In the genomic region with DNA sequence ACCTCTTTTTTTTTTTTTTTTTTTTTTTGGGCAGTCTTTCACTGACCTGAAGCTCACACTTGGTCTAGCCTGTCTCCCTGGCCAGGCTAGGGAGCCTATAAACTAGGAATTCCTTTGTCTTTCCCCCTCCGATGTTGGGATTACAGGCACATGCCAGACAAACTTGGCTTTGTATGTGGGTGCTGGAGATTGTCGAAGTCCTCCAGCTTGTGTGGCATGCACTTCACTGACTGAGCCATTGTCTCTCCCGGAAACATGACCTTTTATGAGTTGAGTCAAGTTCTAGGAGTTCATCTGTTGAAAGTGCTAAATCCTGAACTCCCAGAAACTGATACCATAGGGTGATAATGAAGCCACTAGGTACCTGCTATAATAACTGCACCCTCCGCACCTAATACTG, we compare ENCODE assay signal across 27 mouse cellular contexts. TPM values are rescaled to one million over a fixed set of nuclear protein-coding genes. Genes with fewer than 3 reads are reported as not detected.
"Had no signal": no experiment of that assay in that cellular context is flagged by ENCODE, and none has a peak within 500 bp of the region (broad histone marks: within the 10 kb centered on the region; RNA-seq: fewer than 3 reads in every experiment).

No protein-coding gene starts in this region.

- H3K9ac ChIP-seq: embryonic facial prominence, embryonic 12.5 days; embryonic facial prominence, embryonic 13.5 days; embryonic facial prominence, embryonic 15.5 days; forebrain, embryonic 12.5 days; forebrain, embryonic 13.5 days; forebrain, embryonic 15.5 days; forebrain, postnatal 0 days had no signal

- H3K27ac ChIP-seq: embryonic facial prominence, embryonic 10.5 days; embryonic facial prominence, embryonic 12.5 days; embryonic facial prominence, embryonic 13.5 days; embryonic facial prominence, embryonic 15.5 days; forebrain, embryonic 10.5 days; forebrain, embryonic 12.5 days; forebrain, embryonic 13.5 days; forebrain, embryonic 15.5 days; gastrocnemius, adult 2 months; heart, adult 2 months had no signal

- H3K4me2 ChIP-seq: embryonic facial prominence, embryonic 12.5 days; embryonic facial prominence, embryonic 13.5 days; embryonic facial prominence, embryonic 15.5 days; forebrain, embryonic 12.5 days; forebrain, embryonic 13.5 days; forebrain, embryonic 15.5 days had no signal

- H3K9me3 ChIP-seq: embryonic facial prominence, embryonic 12.5 days; embryonic facial prominence, embryonic 13.5 days; embryonic facial prominence, embryonic 15.5 days; forebrain, embryonic 10.5 days; forebrain, embryonic 12.5 days; forebrain, embryonic 13.5 days had no signal

- H3K4me1 ChIP-seq: forebrain, embryonic 12.5 days; forebrain, embryonic 13.5 days; forebrain, embryonic 15.5 days had no signal

- DNase-seq: cerebellum, adult 8-10 months; cerebellum, adult 9-10 months; cerebellum, adult 9-11 months; cerebellum, postnatal 10 days; cerebellum, postnatal 14 days; cerebellum, postnatal 25 days; cerebellum, postnatal 36 days; embryo, embryonic 11 days; forebrain, postnatal 0 days; gastrocnemius, adult 2 months; gastrocnemius, postnatal 10 days; gastrocnemius, postnatal 14 days; gastrocnemius, postnatal 25 days; gastrocnemius, postnatal 36 days; heart, adult 18-20 months; heart, adult 2 months had no signal

- ATAC-seq: forebrain, embryonic 13.5 days; forebrain, embryonic 14.5 days; forebrain, embryonic 15.5 days; forebrain, embryonic 16.5 days; forebrain, postnatal 0 days had no signal

- H3K36me3 ChIP-seq: forebrain, embryonic 10.5 days; forebrain, embryonic 12.5 days; forebrain, embryonic 15.5 days had no signal

- H3K4me3 ChIP-seq: embryonic facial prominence, embryonic 10.5 days; embryonic facial prominence, embryonic 12.5 days; embryonic facial prominence, embryonic 13.5 days; embryonic facial prominence, embryonic 15.5 days; erythroblast, embryonic 14.5 days; forebrain, embryonic 10.5 days; forebrain, embryonic 12.5 days; forebrain, embryonic 13.5 days; forebrain, embryonic 15.5 days; gastrocnemius, adult 2 months; heart, adult 2 months had no signal

- H3K27me3 ChIP-seq: embryonic facial prominence, embryonic 12.5 days; embryonic facial prominence, embryonic 13.5 days; embryonic facial prominence, embryonic 15.5 days; forebrain, embryonic 12.5 days; forebrain, embryonic 13.5 days; forebrain, embryonic 15.5 days had no signal

RNA-seq across cellular contexts. Expression of gene BC067074, which starts 41.8 kb away (rescaled TPM):
- polyA plus RNA-seq: erythroblast, embryonic 14.5 days had no signal
